ENCODE assay signal across 12 mouse cellular contexts in genomic region chr3:34572081-34572480, GRCm38 (mm10).
DNase-seq lines count a peak whose midpoint lies in the region; ATAC-seq lines count a peak whose summit lies in the region.
"Had no signal": no experiment of that assay in that cellular context is flagged by ENCODE, and none has a peak within 500 bp of the region (broad histone marks: within the 10 kb centered on the region; RNA-seq: fewer than 3 reads in every experiment).

No protein-coding gene starts in this region.

- no peak overlapping the region for H3K9ac ChIP-seq in kidney, embryonic 14.5 days (ENCODE audit: low read depth, low read length)
- H3K9ac ChIP-seq: embryonic facial prominence, embryonic 13.5 days had no signal

- H3K4me2 ChIP-seq in kidney, embryonic 14.5 days (replicated peaks; ENCODE audit: low read depth, low read length): no peak overlapping the region
- H3K4me2 ChIP-seq: embryonic facial prominence, embryonic 13.5 days had no signal

- 87% methylated on average over 6 of the region's 6 CpGs for WGBS in kidney, embryonic 14.5 days

- ATAC-seq in kidney, embryonic 14.5 days (ENCODE audit: low FRiP score, low TSS enrichment): no peak

- H3K4me3 ChIP-seq in kidney, embryonic 14.5 days (ENCODE audit: low read length): no peak overlapping the region
- H3K4me3 ChIP-seq: embryonic facial prominence, embryonic 13.5 days had no signal

- H3K36me3 ChIP-seq in kidney, embryonic 14.5 days (ENCODE audit: control insufficient read depth, insufficient read depth, low read length): no peaks in the 10 kb centered on the region
- H3K36me3 ChIP-seq: embryonic facial prominence, embryonic 13.5 days had no signal

- H3K27me3 ChIP-seq in kidney, embryonic 14.5 days (ENCODE audit: control insufficient read depth, insufficient read depth, low read length): no peaks in the 10 kb centered on the region

- H3K9me3 ChIP-seq in kidney, embryonic 14.5 days (ENCODE audit: control insufficient read depth, low read length): no peaks in the 10 kb centered on the region
- H3K9me3 ChIP-seq: embryonic facial prominence, embryonic 13.5 days had no signal

- DNase-seq in layer of hippocampus, adult 11-12 months (ENCODE audit: low spot score): peak; percentile 46
- DNase-seq in layer of hippocampus, postnatal 10 days (ENCODE audit: low spot score in 2 of 2): no peak
- DNase-seq in cerebellum, postnatal 14 days: peak; percentile 81 to 86
- DNase-seq in frontal cortex, postnatal 36 days (ENCODE audit: low spot score in 2 of 2): peak; percentile 73 to 91
- DNase-seq in right cerebral cortex, adult 2 months (ENCODE audit: low spot score in 2 of 2): peak; percentile 77 to 85
- DNase-seq in neural tube, embryonic 10.5 days (ENCODE audit: extremely low spot score, low spot score): no peak
- DNase-seq in lung, postnatal 10 days: no peak
- DNase-seq: heart, postnatal 14 days; kidney, postnatal 25 days had no signal

- H3K27ac ChIP-seq in kidney, embryonic 14.5 days (ENCODE audit: low read depth, low read length): no peak overlapping the region
- H3K27ac ChIP-seq: embryonic facial prominence, embryonic 13.5 days; macrophage had no signal

- no peaks in the 10 kb centered on the region for H3K4me1 ChIP-seq in kidney, embryonic 14.5 days (ENCODE audit: control insufficient read depth, insufficient read depth, low read length)

Comparison
In these comparisons a context has a peak if more than half of its experiments do, and no peak if none do; other contexts are left out.
1. DNase-seq: peak in layer of hippocampus, adult 11-12 months (single experiment), cerebellum, postnatal 14 days (2 of 2), frontal cortex, postnatal 36 days (2 of 2) and right cerebral cortex, adult 2 months (2 of 2); none in layer of hippocampus, postnatal 10 days (0 of 2), neural tube, embryonic 10.5 days (single experiment) and lung, postnatal 10 days (single experiment).